Mouse (Mus musculus): Measurements from ENCODE around the gene Defb28.

GRCm38 (mm10) chr2:152569881-152570280, 51.8 kb downstream of the Defb28 start:
- TF ChIP-seq POLR2A (IDR thresholded peaks at IDR 0.05; ENCODE audit: borderline replicate concordance, low read depth, low read length) (no peak), CTCF (IDR thresholded peaks at IDR 0.05; ENCODE audit: low read depth, low read length) (no peak)

Measured in bone marrow macrophage, adult 2 months (primary cell).